Mouse (Mus musculus) stomach, embryonic 14.5 days (tissue): ENCODE measurements at regions not wholly inside any gene's neighbourhood (a gene's known extent, or its start where the extent isn't known, plus 50 kb on each side); places are given as distances from the start of the nearest gene placed in this dataset.

Source experiments
- ATAC-seq: fragments of 200-750 bp; cut with Nextera tagmentation; 2 replicates; pipeline ENCODE4 v1.8.0; 2017; ENCODE audit warnings: low read depth, moderate TSS enrichment; ENCODE audit not compliant: insufficient number of reproducible peaks, insufficient read depth, low FRiP score
- H3K27ac ChIP-seq: fragments of 300-500 bp; sonication (generic); 2 replicates; pipeline ENCODE4 v1.5.1; 2014; ENCODE audit warnings: mild to moderate bottlenecking, low read length, moderate library complexity, mixed read lengths
- H3K27me3 ChIP-seq: fragments of 300-500 bp; sonication (generic); 2 replicates; pipeline ENCODE4 v1.6.1; 2014; ENCODE audit warnings: low read length, control low read depth, mixed read lengths; ENCODE audit not compliant: control insufficient read depth, insufficient read depth
- H3K36me3 ChIP-seq: fragments of 300-500 bp; sonication (generic); 2 replicates; pipeline ENCODE4 v1.6.1; 2014; ENCODE audit warnings: mild to moderate bottlenecking, control low read depth, low read length, moderate library complexity, mixed read lengths; ENCODE audit not compliant: control insufficient read depth, insufficient read depth
- H3K4me1 ChIP-seq: fragments of 300-500 bp; sonication (generic); 2 replicates; pipeline ENCODE4 v1.6.1; 2014; ENCODE audit warnings: low read length, control low read depth, mixed read lengths; ENCODE audit not compliant: control insufficient read depth, insufficient read depth
- H3K4me2 ChIP-seq: fragments of 300-500 bp; sonication (generic); replicated peaks from 2 replicates; pipeline ENCODE4 v1.6.1; 2014; ENCODE audit warnings: low read depth, low read length, control low read depth
- H3K4me3 ChIP-seq: fragments of 300-500 bp; sonication (generic); 2 replicates; pipeline ENCODE4 v1.5.1; 2014; ENCODE audit warnings: low read depth, low read length, control low read depth
- H3K9ac ChIP-seq: fragments of 300-500 bp; sonication (generic); replicated peaks from 2 replicates; pipeline ENCODE4 v1.6.1; 2014; ENCODE audit warnings: low read depth, mild to moderate bottlenecking, control low read depth, low read length, moderate library complexity, mixed read lengths
- H3K9me3 ChIP-seq: fragments of 300-500 bp; sonication (generic); 2 replicates; pipeline ENCODE4 v1.6.1; 2016; ENCODE audit warnings: low read depth, low read length, control low read depth; ENCODE audit not compliant: control insufficient read depth
- WGBS: fragments of 180-500 bp; shearing (Covaris S2); extraction: QIAGEN DNeasy Blood & Tissue Kit; methylation state at CpG from one replicate; pipeline ENCODE4 v1.1.7; 2014; 5-methylcytosine and 5-hydroxymethylcytosine counted together

DNA sequence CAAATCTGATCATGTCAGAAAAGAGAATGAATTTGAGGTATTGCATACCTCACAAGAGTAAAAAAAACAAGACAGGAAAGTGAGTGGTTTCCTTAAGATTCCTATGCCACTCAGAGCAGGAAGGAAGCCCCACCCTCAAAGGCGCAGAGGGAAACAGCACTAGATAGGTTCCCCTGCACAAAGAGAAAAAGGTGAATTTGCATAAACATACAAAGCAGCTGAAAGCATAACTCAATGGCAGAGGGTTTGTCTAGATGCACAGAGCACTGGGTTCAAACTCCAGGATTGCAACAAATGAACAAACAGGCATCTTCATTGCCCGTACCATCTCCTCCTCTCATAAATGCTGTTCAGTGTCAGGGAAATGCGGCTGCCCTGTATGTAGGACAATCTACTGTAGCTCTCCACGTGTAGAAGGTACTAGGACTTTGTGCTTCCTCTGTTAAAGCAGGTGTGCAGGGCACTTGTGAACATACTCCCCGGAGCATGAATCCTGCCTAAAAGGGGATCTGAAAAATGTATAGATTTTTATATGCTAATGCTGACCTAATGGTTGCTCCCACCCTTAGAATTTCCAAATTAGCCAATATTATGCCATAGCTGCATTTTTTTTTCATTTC lies 85.9 kb upstream of the Dph5 start:
- no peak overlapping the region for H3K4me2 ChIP-seq
- no peak overlapping the region for H3K27ac ChIP-seq
- H3K9ac ChIP-seq = no peak overlapping the region
- no peaks in the 10 kb centered on the region for H3K4me1 ChIP-seq
- no peaks in the 10 kb centered on the region for H3K36me3 ChIP-seq
- ATAC-seq = no peak
- WGBS = 73% methylated on average over 5 of the region's 5 CpGs
- H3K9me3 ChIP-seq = no peaks in the 10 kb centered on the region
- no peak overlapping the region for H3K4me3 ChIP-seq
- no peaks in the 10 kb centered on the region for H3K27me3 ChIP-seq

DNA sequence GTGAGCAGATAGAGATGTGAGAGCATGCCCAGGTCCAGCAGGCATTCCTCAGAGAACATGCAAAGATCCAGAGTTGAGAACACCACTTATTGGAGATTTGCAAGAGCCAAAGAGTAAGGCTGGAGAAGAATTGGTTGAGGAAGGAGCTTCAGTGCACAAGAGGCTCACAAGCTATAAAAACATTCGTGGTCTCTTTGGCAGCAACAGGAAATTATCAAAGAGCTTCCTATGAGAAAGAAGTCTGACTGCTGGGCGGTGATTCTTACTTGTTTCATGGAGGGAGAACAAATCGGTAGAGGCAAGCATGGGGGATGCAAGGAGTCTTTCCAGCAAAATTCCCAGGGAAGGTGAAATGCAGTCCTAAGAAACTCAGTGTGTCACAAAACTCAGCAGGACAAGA lies 83.0 kb upstream of the Dph5 start:
- H3K36me3 ChIP-seq = no peaks in the 10 kb centered on the region
- H3K4me2 ChIP-seq = no peak overlapping the region
- H3K9ac ChIP-seq = no peak overlapping the region
- H3K4me1 ChIP-seq = no peaks in the 10 kb centered on the region
- H3K9me3 ChIP-seq = no peaks in the 10 kb centered on the region
- no peak overlapping the region for H3K27ac ChIP-seq
- H3K4me3 ChIP-seq = no peak overlapping the region
- H3K27me3 ChIP-seq = no peaks in the 10 kb centered on the region
- WGBS = 72% methylated on average over 3 of the region's 3 CpGs
- ATAC-seq = no peak

DNA sequence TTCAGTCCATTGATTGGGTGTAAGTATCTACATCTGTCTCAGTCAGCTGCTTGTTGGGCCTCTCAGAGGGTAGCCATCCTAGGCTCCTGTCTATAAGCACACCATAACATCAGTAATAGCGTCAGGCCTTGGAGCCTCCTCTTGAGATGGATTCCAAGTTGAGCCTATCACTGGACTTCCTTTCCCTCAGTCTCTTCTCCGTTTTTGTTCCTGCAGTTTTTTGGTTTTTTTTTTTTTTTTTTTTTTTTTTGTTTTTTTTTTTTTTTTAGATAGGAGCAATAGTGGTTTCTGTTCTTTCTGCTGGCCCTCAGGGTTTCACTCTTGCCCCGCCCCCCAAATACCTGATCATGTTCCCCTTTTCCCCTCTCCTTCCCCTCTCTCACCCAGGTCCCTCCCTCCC lies 80.6 kb upstream of the Dph5 start:
- H3K4me1 ChIP-seq = no peaks in the 10 kb centered on the region
- no peaks in the 10 kb centered on the region for H3K36me3 ChIP-seq
- no peaks in the 10 kb centered on the region for H3K27me3 ChIP-seq
- H3K4me2 ChIP-seq = no peak overlapping the region
- H3K9ac ChIP-seq = no peak overlapping the region
- no peaks in the 10 kb centered on the region for H3K9me3 ChIP-seq
- ATAC-seq = no peak
- no peak overlapping the region for H3K4me3 ChIP-seq
- 69% methylated on average over 3 of the region's 3 CpGs for WGBS
- no peak overlapping the region for H3K27ac ChIP-seq

DNA sequence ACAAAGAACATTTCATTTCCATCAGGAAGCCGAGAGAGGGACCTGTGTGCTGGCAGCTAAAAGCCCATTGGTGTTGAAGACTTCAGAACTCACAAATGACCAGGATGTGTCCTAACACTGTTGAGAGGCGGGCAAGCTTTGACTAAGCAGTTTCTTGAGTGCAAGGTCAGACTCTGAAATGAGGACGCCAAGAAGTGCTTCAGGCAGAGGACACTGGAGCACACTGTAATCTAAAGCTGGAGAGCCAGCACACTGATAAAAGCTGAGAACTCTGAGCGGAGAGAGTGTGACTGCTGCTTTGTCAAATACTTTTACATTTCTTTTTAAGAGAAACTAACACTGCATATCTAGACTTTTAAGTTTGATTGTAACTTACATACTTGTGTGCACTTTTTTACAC lies 72.5 kb upstream of the Dph5 start:
- Histone ChIP-seq H3K9me3 (no peaks in the 10 kb centered on the region), H3K4me2 (no peak overlapping the region)
- no peak for ATAC-seq

DNA sequence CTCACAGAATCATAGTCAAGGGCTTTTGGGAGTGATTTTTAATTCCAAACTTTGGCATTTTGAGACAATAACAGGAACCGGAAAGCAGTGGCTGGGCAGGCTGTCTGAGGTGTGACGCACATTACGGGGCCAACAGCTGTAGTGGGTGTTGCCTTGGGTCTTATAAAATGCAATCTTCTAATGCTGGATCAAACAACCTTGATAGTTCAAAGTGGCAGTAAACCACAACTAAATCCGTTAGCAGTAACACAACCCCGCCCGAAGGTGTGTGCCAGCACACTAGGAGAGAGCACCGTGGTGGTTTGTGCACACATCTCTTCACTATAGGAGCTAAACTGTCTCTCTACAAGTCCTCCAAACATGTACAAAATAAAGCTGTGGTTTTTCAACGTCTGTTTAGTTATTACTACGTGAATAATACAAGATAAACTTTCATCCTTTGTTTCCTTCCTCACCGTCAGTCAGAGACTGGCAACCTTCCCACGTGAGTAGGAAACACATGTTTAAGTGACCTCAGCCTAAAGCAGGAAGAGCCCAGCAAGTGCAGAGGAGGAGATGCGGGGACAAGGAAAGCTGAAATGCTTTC lies 72.0 kb upstream of the Dph5 start:
- Histone ChIP-seq H3K9me3 (no peaks in the 10 kb centered on the region), H3K4me3 (no peak overlapping the region), H3K27ac (peak overlapping the region; percentile 2; the same call in 1 of the 2 replicates), H3K36me3 (no peaks in the 10 kb centered on the region), H3K4me1 (0 out of 2 replicates have a peak, but pooled peaks cover 5% of the 10 kb centered on the region), H3K27me3 (no peaks in the 10 kb centered on the region), H3K9ac (no peak overlapping the region), H3K4me2 (no peak overlapping the region)
- WGBS = 50% methylated on average over 12 of the region's 12 CpGs
- ATAC-seq = no peak; the same call in 1 of the 2 replicates

More for the DNA sequence above, 72.5 kb upstream of the Dph5 start:
- no peaks in the 10 kb centered on the region for H3K36me3 ChIP-seq
- H3K4me1 ChIP-seq = 0 out of 2 replicates have a peak, but pooled peaks cover 5% of the 10 kb centered on the region
- no peak overlapping the region for H3K9ac ChIP-seq
- H3K4me3 ChIP-seq = no peak overlapping the region
- H3K27ac ChIP-seq = peak overlapping the region; percentile 2; the same call in 1 of the 2 replicates
- 53% methylated on average over 4 of the region's 4 CpGs for WGBS
- H3K27me3 ChIP-seq = no peaks in the 10 kb centered on the region

DNA sequence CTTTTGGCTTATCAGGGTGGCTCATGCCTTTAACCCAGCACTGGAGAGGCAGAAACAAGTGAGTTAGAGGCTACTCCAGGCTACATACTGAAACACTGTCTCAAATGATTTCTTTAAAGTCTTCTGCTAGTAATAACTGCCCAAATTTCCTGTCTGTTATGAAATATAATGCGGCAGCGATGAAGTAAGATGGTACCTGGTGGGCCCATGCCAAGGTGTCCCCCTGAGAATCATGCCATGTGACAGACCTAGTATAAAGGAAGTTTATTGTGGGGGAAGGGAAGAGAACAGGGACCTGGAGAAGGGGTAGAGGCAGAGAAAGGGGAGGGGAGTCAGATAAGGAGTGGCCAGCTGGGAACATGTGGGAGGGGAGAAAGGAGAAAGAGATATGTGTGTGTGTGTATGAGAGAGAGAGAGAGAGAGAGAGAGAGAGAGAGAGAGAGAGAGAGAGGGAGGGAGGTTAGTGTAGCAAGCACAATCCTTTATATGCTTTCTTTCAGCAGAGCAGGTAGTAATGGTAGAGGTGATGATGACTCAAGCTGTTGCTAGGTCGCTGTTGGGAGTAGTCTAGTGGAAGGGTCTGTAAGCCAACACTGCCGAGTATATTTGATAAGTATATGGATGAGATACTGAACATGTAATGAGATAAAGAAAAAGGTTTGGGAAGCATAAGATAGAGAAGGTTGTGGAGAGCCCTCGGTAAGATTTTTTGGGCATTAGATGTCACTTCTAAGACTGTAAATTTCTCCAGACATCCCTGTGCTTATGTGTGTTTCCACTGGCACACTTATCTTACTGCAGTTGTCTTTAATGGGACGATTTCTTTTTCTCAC lies 71.1 kb upstream of the Dph5 start:
- H3K27ac ChIP-seq = no peak overlapping the region
- WGBS = 81% methylated on average over 6 of the region's 6 CpGs
- 0 out of 2 replicates have a peak, but pooled peaks cover 5% of the 10 kb centered on the region for H3K4me1 ChIP-seq
- no peak overlapping the region for H3K4me2 ChIP-seq
- H3K9me3 ChIP-seq = no peaks in the 10 kb centered on the region
- no peaks in the 10 kb centered on the region for H3K36me3 ChIP-seq
- no peak overlapping the region for H3K9ac ChIP-seq
- no peak for ATAC-seq
- H3K27me3 ChIP-seq = no peaks in the 10 kb centered on the region
- no peak overlapping the region for H3K4me3 ChIP-seq

DNA sequence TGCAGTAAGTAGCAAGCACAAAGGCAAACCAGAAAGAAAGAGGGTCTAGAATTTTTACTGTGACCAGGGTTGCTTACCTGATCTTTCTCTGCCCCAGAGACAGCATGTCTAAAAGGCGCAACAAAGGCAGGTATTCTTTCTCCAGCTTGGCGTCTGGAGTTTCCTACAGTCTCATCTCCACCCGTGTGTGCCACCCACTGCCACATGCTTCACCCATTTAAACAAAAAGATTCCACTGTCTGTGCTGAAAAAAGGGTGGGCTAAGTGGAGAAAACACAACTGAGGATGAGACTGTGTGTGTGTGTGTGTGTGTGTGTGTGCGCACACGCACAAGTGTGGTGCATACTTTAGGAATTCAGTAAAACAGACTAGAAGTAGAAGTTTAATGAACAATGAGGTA lies 69.9 kb upstream of the Dph5 start:
- 92% methylated on average over 5 of the region's 5 CpGs for WGBS
- Histone ChIP-seq H3K4me3 (no peak overlapping the region), H3K27ac (no peak overlapping the region), H3K9me3 (no peaks in the 10 kb centered on the region), H3K4me2 (no peak overlapping the region), H3K27me3 (no peaks in the 10 kb centered on the region), H3K36me3 (no peaks in the 10 kb centered on the region), H3K4me1 (0 out of 2 replicates have a peak, but pooled peaks cover 5% of the 10 kb centered on the region), H3K9ac (no peak overlapping the region)
- ATAC-seq = no peak

DNA sequence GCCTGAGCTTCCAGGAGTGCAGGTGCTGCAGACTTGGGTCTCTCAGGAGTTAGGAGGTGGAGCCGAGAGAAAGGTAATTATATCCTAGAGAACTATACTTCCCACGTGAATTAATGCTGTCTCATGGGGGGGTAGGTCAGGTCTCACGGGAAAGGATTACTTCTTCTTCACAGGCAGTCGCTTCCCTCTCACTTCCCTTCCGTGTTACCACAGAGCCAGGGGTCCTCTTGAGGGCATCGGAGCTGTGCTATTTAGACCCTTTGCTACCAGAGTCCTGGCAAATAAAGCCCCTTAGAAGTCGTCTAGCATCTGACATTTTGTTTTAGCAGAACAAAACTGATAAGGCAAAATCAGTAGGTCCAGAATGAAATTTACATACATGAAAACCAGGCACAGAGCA lies 68.9 kb upstream of the Dph5 start:
- Histone ChIP-seq H3K36me3 (no peaks in the 10 kb centered on the region), H3K9ac (no peak overlapping the region), H3K9me3 (no peaks in the 10 kb centered on the region), H3K4me2 (no peak overlapping the region), H3K27me3 (no peaks in the 10 kb centered on the region), H3K4me1 (0 out of 2 replicates have a peak, but pooled peaks cover 5% of the 10 kb centered on the region), H3K4me3 (no peak overlapping the region), H3K27ac (no peak overlapping the region)
- ATAC-seq = no peak
- WGBS = 61% methylated on average over 7 of the region's 7 CpGs
